Mouse (Mus musculus) embryonic fibroblast, embryonic 13.5 days (primary cell): ENCODE data around the gene Cbx4.

ENCODE experiments used
- CTCF ChIP-seq: IDR thresholded peaks from 2 replicates; pipeline ENCODE4 v1.5.1; 2011; ENCODE audit warnings: mild to moderate bottlenecking, control low read depth, low read length, moderate library complexity, borderline replicate concordance; ENCODE audit not compliant: insufficient read depth
- POLR2A ChIP-seq: IDR thresholded peaks from 2 replicates; pipeline ENCODE4 v1.6.1; 2011; ENCODE audit warnings: low read depth, mild to moderate bottlenecking, control low read depth, low read length, moderate library complexity

DNA sequence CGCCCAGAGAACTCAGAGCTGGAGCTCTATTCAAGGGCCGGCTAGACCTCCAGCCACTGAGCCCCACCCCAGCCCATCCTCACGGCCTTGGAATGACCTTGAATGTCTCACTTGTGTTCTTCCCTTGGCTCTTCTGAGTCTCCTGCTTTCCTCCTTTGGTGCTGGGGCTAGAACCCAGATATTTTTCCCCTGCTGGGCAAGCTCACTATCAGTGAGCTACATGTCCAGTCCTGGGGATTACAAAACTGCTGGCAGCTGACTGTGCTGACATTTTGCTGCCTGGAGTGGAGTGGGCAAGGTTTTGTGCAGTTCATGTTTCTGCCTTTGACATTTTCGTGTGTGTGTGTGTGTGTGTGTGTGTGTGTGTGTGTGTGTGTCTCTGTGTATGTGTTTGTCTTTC is 31.0 kb upstream of the Cbx4 start:
- TF ChIP-seq POLR2A: no peak
- no peak for TF ChIP-seq CTCF
